Mouse (Mus musculus) kidney, postnatal 4 days (tissue): ENCODE results near the gene Srcin1.

ENCODE experiments used
- DNase-seq, 2 experiments: peaks; one replicate each; pipeline ENCODE4 v3.0.0; 2021; ENCODE audit warnings: mixed read lengths in 2 of 2

Gene Srcin1

DNA sequence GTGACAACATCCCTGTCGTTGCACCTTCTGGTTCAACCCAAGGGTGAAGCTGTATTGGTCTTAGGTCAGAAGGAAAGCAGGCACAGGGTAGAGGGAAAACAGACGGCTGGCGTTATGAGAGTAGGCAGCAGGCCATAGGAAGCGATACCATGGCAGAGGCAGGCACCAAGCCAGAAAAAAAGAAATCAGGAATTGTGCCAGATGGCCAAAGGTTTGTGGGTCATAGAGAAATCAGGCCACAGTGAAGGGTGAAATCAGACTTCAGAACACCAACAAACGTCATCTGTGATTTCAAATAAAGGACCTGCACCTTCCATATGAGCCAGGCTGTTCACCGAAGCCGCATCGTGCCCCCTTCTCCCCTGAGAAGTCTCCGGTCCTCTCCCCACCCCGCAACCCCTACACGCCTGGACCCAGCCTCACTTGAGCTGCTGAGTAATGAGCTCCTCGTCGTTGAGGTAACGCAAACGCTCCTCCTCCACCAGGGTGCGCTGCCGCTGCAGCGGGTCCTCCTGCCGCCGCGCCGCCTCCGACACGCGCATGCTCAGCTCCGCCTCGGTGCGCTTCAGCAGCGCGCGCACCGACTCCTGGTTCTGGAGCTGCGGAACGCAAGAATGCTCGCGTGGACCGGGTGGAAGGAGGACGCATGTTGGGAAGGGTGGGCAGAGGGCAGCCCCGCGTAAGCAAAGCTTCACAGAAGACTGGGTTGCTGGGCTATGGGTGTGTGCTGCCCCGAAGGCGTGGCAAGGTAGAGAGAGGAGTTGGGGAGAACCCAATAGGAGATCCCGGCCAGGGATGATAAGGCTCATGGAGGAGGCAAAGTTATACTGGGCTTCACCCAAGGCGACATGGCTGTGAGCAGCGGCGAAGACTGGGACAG lies 44.4 kb downstream of the Srcin1 start:
- peak; percentile 94 to 95 for DNase-seq

DNA sequence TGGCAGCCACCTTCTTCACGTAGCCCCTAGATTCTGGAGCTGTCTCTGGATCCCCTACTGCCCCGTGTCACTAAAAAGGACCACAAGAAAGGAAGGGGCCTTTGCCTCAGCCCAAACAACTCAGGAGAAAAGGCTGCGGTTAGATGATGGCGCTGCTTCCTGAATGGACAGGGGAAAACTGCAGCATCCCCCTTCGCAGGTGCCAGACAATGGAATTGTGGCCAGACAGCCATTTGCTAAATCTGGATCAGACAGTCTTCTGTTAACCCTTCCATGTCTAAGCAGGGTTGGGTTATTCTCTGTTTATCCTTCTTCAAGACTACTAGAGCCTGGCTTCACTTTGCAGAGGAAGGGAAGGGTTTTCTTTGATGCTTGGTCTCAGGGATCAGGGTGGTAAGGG lies 45.0 kb downstream of the Srcin1 start:
- DNase-seq, result no peak

DNA sequence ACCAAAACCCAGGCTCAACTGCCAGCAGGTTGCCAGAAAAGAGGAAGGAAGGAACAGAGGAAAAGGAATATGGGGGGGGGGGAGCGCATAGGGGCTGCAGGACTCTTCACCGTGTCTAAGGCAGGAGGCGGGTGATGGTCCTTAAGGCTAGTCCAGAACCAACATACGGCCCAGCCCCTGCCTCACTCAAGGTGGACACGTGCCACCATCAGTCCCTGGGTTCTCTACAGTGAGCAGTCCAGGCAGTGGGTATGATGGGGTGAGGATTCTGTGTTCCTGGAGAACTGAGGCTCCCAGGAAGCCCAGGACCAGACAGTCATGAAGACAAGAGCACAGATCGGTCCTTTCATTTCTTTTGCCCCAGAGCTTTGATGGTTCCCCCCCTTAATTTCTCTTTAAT lies 45.9 kb downstream of the Srcin1 start:
- DNase-seq, result no peak

DNA sequence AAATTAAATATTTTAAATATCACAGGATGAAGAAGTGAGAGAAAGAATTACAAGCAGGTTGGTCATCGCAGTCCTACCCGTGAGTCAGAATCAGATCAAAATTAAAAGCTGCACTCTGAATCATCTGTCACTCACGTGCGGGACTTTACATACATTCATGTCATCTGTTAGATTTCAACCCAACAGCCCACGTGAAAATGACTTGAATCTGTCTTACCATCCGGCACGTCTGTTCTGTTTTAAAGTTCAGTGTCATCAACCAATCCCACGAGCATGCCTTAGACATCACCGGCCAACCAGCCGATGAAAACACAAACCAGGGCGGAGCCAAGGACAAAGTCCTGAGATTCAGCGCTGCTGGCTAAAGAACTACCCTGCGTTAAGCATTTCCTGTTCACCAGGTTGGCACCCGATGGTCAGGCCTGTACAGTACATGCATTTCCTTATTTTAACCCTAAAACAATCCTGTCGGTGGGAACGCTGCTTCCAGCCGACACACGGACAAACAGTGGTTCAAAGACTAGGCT lies 47.6 kb downstream of the Srcin1 start:
- peak in 1 of 2 experiments; percentile 37 for DNase-seq

GRCm38 (mm10) chr11:97525313-97525712 lies 50.7 kb downstream of the Srcin1 start:
- DNase-seq, result no peak

GRCm38 (mm10) chr11:97524306-97524705 lies 51.7 kb downstream of the Srcin1 start:
- DNase-seq, result no peak

DNA sequence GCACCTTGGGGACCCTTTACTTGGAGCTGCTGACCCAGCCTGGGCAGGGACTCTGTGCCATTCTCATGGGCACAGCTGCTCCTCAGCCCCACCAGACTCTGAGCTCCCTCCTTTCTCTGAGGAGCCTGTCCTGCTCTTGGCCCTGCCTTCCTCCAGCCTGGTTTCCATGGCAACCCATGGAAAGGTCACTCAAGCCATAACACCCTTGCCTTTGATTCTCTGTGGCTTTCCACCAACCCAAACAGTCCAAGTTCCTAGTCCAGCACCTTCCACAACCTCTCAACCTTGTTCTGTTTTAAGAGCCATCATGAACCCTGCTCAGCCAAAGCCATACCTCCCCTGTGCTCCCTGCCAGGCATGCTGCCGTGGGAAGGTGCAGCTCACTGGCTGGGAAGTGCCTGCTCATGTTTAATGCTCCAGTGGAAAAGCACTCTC lies 52.1 kb downstream of the Srcin1 start:
- DNase-seq, result peak; percentile 47 to 61

DNA sequence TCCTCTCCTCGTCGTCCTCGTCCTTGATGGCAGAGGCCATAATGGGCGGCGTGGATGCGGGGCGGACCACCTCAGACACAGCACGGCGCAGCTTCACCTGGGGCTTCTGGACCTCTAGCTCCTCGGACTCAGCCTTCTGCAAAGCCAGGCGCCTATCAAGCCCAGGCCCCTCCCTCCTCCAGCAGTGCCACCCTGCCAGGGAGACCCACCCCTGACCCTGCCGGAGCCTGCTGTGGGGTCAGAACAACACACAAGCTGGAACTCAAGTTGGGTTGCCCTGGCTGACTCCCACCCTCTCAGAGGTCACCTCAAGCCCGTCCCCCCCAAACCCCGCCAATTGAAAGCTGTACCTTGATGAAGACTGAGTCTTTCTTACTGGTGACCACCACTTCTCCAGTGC lies 52.9 kb downstream of the Srcin1 start:
- no peak for DNase-seq

DNA sequence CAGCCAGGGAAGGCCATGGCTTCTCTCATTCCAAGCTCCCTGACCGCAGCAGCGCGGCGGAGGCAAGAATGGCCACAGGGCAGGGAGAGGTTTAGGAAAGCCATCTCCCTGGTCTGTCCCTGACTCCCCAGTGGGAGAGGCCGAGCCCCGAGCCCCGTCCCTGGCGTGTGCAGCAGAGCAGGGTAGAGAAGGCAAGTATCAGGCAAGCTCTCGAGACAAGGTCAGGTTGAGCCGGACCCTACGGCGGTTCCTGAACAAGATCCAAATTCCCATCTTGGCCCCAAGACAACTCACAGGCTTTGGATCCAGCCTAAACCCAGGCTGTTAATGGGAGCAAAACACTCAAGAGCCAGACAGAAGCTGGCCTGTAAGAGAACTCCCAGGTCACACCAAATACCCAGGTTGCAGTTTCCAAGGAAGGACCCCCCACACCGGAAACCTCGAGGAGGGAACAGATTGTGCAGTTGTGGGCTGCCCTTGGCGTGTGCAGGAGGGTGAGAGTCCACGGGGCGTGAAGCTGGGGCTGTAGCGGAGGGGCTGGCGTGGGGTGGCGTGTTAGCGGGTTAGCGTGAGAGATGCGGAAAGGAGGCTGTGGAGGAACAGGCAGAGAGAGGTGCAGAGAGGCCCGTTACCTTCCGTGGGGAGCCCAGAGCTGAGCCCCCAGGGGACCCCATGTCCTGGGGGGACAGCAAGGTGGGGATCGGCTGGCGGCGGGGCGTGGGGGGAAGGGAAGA lies 54.1 kb downstream of the Srcin1 start:
- peak; percentile 60 to 70 for DNase-seq

DNA sequence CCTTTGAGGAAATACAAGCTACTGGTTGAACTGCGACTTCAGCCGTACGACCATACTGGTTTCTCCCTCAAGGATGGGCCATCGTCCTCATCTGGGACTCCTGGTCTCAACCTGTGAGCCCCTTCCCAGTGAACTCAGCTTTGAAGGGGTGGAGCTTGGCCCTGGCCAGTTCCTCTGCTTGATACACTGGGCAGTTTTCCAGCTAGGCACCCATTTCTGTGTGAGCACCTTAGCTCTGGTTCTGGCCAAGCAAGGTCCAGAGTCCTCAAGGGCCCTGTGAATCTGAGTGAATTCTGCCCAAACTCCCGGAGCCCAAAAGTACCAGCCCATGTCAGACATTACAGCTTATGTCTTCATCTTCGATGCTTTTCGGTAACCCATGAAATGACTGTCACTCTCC lies 55.4 kb downstream of the Srcin1 start:
- no peak for DNase-seq

GRCm38 (mm10) chr11:97513066-97513465 lies 62.9 kb downstream of the Srcin1 start:
- DNase-seq, result no peak

DNA sequence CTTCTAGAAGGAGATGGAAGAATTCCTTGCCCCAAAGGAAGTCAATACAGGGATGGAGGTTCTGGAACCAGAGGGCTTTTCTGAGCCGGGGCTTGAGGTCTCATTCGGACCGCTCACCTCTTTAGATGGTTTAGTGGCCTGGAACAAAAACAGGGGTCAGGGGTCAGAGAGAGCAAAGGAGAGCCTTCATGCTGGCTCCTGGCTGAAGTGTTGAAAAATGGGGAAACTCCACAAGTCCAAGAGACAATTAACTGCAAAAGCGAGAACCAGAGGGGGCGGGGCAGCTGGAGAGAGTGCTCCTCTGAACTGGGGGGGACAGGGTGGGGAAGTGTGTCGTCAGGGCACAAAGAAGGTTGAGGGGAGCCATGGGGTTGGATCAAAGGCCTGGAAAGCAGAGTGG lies 63.5 kb downstream of the Srcin1 start:
- DNase-seq, result no peak

DNA sequence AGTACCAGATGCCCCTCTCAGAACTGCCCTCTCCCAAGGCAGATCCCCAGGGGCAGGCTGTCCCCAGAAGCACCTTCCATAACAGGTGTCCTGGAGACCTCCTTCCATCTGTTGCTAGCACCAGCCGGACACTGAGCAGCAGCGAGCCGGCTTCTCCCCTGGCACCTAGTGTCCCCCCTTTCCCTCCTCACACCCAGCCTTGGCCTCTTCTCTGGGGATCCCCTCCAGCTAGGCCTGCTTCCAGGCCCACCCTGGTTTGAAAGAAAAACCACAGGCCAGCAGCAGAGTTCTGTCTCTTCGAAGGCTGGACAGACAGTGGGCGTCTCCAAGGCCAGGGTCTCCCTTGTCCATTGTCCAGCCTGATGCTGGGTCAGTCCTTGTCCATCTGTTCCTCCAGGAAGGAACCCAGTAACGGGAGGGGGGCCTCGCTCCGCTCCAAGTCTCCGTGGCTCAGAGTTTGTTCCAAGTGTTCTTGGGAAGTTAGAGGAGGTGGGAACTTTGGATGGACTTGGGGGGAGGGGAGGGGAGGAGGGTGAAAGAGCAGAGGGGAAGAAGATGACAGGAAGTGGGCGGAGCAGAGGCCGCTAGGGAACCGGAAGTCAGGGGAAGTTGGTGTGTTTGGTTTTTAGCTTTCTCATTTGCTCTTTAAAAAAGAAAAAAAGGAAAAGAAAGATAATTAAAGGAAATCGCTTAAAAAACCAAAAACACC lies 64.2 kb downstream of the Srcin1 start:
- peak; percentile 70 to 81 for DNase-seq

- DNase-seq, result peak; percentile 85 to 87
Observed at GRCm38 (mm10) chr11:97510966-97511660, 64.9 kb downstream of the Srcin1 start.

GRCm38 (mm10) chr11:97509715-97510485 lies 66.1 kb downstream of the Srcin1 start:
- DNase-seq, result no peak

DNA sequence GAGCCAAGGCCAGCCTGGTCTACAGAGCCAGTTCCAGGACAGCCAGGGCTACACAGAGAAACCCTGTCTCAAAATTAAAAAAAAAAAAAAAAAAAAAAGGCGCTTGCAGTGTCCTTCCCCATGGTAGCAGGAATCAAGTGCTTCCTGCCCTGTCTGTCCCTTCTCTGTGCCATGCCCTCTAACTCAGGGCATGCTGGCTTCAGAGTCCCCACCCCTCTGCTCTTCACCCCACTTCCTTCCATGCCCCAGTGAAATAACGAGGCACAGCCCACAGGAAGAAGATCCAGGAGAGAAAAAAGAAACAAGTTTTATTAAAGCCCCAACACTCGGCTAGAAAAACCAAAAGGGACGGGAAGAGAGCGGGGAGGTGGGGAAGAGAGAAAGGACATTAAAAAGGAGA lies 66.9 kb downstream of the Srcin1 start:
- DNase-seq, result no peak

DNA sequence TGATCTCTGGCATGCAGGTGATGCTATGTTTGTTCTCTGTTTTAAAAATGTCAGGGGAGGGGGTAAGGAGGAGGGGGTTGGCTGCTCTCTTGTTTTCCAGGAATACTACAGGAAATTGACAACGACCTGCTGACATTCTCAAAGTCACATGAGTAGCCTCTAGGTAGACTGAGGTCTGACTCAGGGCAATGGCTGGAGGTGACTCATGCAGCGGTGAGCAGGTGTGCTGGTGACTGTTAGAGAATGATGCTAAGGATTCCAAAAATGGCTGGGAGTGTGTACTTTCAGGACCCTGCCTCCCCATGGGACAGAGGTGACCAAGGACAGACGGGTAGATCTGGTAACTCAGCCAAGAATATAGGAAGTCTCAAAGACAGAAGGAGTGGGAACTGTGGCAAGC lies 67.8 kb downstream of the Srcin1 start:
- no peak for DNase-seq

DNA sequence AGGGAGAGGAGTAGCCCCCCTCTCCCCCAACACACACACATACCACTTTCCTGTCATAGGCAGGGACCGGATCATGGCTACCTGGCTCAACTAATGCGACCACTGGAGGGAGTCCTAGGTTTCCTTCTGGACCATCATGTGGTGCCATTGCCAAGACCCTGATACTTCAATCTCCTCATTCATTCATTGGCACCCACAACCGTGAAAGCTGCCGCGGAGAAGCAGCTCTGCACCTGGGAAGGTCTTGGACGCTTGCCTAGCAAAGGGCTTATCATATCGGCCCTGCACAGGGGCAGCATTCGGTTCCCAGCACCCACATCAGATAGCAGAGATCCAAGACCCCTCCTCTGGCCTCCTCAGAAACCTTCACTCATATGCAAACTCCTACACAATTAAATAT lies 69.7 kb downstream of the Srcin1 start:
- no peak for DNase-seq

DNA sequence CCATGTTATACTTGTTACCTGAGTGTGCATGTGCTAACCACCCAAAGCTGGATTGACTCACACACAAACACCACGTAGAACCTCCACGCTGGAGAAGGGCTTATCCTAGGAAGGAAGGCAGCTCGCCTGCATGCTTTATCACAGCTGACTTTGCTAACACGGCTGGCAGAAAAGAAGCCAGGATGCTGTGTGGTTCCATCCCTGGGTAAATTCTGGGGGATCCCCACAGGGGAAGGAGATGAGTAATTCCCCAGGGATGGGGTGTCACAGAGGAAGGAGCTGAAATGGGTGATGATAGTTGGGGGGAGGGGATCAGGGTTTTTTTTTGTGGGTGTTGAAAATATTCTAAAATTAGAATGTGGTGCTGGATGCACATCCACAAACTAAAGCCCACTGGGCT lies 70.2 kb downstream of the Srcin1 start:
- no peak for DNase-seq

- no peak for DNase-seq
Observed at GRCm38 (mm10) chr11:97502846-97503245, 73.1 kb downstream of the Srcin1 start.

DNA sequence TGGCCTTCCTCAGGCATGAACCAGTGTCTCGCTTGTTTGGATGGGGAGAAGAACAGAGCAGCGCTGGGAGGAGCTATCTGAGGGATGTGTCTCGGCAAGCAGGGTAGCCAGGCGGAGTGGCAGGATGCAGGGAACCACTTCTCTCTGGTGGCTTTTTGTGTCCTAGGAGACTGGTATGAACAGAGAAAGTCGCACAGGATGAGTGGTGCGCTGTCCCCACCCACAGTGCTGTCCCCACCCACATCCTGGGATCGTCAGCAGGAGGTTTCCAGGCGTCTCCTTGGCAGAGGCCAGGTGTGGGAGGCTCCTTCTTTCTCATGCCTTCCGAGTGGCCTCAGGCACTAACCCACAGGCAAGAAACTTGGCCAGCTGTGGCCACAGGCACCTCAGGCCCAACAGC lies 73.6 kb downstream of the Srcin1 start:
- DNase-seq, result peak in 1 of 2 experiments; percentile 58
